Mouse (Mus musculus): Measurements from ENCODE around the gene Ap1ar. TPM values are rescaled to one million over a fixed set of nuclear protein-coding genes. Genes with fewer than 3 reads are reported as not detected.
A peak's percentile ranks its signal among the peaks of the same experiment; 100 is the strongest.

Gene Ap1ar
- total RNA-seq, 2 experiments from 2014 or later, result 14.5 to 19.0 TPM

DNA sequence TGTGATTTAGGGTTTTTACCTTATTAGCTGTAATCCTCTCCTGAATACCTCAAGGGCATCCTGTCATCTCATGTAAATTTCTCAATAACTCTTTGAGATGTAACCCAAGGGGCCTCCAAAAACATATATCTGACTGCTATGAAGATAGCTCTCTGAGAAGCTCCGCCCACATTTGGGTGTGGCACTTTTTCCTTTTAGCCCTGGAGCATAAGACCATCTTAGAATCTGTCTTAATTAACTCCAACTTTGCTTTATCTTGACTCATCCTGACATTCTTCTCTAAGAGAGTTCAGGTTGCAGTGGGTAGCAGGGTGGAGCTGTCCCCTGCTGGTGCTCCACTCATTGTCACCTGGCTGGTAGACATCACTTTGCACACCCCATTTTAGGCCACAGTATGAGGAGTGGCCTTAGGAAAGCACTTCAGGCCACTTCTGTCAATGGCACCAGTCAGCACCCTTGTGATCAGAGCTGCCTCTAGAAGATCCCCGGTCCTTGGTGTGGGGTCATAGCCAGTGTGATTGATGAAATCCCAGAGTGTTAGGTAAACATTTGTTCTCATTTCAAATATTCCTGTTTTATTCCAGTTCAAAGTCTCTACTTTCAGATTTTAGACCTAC lies 6.1 kb upstream of the Ap1ar start:
- intact Hi-C loops (cut with DNase I), result no loop called here
- DNase-seq, result no peak

- intact Hi-C loops (cut with DNase I), result no loop called here
- no peak for DNase-seq
Observed at GRCm38 (mm10) chr3:127841926-127842325, 4.6 kb upstream of the Ap1ar start.

DNA sequence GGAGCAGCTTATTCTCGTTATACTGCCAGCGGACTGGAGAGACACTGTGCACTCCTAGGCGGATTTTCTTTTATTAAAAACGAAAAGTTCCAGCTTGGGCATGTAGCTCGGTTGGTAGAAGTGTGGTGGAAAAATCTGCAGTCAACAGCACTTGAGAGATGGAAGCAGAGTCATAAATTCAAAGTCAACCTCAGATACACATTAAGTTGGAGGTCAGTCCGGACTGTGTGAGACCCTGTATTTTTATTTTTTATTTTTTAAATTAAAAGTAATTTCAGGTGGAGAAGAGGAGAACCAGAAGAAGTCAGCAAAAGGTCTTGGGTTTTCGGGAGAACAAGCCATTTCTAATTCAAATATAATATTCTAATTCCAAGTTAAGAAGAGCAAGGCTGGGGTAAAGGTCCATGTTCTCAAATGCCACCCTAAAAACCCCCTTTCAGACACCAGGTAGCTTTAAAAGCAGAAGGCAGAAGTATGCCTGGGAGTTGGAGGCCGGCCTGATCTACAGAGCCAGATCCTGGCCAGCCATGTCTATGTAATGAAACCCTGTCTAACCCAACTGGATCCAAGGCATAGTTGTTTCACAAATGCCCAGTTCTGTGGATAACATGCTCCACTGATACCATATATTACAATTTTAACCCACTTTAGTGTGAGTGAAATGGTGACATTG lies 785 bp upstream of the Ap1ar start:
- no peak for DNase-seq
- intact Hi-C loops (cut with DNase I), result loop anchor here (2.0 to 5.0 kb wide), 7 partner anchors 46 to 1994 kb away; partner anchors contain the start of genes Fam241a, Gar1, Larp7 and Zgrf1

DNA sequence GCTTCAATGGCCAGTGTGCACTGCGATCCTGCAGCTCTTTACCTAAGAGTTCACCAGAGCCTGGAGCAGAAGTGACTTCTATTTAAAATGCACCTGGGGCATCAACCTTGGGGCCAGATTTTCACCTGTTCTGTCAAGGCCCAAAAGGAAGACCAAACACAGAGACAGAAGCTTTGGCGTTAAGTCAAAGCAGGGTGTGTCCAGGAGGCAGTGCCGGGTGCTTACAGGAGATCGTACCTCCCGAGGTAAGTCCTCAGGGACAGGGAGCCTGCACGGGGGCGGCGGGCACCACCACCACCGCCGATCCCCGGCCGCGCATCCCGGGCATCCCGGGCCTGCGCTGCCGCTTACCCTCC lies 547 bp downstream of the Ap1ar start:
- intact Hi-C loops (cut with DNase I), result loop anchor here (2.0 to 5.0 kb wide), 7 partner anchors 44 to 1996 kb away; partner anchors contain the start of genes Fam241a, Gar1, Larp7 and Zgrf1
- no peak for DNase-seq

DNA sequence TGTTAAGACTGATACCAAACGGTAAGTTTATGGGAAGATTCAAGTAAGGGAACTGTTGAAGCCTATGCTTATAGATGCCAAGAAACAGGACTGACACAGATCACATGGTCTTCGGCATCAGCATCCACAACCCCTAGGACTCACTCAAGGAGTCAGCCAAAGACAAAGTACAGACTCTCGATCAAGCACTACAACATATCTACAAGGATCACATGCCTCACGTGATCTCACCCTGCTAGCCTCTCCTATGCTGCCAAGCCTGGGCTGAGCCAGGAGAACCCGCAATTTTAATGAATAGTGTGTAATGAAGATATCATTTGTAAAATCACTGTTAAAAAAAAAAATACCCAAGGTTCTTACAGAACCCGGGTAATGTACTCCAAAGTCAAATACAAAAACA lies 1.7 kb downstream of the Ap1ar start:
- intact Hi-C loops (cut with DNase I), result loop anchor here (5.0 kb wide), 5 partner anchors 43 to 1997 kb away; partner anchors contain the start of gene Gar1
- DNase-seq, result no peak

GRCm38 (mm10) chr3:127834040-127834439 lies 3.3 kb downstream of the Ap1ar start:
- no peak for DNase-seq
- intact Hi-C loops (cut with DNase I), result loop anchor here (5.0 kb wide), 1 partner anchor 52 kb away; the partner anchor contains the start of gene Alpk1

GRCm38 (mm10) chr3:127831079-127831478 lies 6.2 kb downstream of the Ap1ar start:
- intact Hi-C loops (cut with DNase I), result loop anchor here (5.0 kb wide), 1 partner anchor 49 kb away; the partner anchor contains the start of gene Alpk1
- no peak for DNase-seq

DNA sequence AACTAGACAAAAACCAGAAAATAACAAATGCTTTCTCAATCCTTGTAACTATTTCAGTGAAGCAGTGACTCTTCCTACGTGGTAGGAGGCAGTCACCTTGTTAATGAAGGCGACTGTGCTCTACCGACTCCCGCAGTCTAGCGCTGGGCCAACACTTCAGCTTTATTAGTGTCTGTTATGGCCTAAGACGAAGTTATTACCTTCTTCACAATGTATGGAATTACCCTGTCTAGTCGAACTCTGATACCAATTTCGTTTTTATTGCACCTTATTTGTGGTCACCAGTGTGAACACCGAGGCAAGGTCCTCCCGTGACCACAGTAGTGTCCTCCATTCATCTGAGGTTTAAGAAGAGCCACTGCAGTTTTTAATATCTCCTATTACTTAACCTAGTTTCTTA lies 7.1 kb downstream of the Ap1ar start:
- intact Hi-C loops (cut with DNase I), result loop anchor here (5.0 kb wide), 1 partner anchor 48 kb away; the partner anchor contains the start of gene Alpk1
- no peak for DNase-seq

- intact Hi-C loops (cut with DNase I), result no loop called here
- DNase-seq, result peak in 1 of 2 experiments; percentile 14
Observed at GRCm38 (mm10) chr3:127827123-127827522, 10.2 kb downstream of the Ap1ar start.

DNA sequence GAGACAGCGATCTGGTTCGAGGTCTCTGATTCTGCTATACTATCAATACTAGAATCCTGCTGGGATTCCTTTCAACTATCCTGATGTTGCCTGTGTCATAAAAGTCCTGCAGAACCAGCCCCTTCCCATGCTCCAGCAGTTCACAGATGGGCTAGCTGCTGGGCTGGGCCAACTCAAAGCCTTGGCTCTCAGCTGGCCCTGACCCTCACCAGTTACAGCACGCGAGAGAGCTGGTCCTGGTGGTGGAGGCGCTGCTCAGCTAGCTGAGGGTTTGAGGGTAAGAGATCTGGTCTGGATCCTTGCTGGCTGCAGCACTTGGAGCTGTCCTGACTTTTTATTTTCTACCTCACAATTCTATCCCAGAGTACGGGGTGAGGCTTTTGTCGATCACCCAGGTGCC lies 10.8 kb downstream of the Ap1ar start:
- no peak for DNase-seq
- intact Hi-C loops (cut with DNase I), result no loop called here

DNA sequence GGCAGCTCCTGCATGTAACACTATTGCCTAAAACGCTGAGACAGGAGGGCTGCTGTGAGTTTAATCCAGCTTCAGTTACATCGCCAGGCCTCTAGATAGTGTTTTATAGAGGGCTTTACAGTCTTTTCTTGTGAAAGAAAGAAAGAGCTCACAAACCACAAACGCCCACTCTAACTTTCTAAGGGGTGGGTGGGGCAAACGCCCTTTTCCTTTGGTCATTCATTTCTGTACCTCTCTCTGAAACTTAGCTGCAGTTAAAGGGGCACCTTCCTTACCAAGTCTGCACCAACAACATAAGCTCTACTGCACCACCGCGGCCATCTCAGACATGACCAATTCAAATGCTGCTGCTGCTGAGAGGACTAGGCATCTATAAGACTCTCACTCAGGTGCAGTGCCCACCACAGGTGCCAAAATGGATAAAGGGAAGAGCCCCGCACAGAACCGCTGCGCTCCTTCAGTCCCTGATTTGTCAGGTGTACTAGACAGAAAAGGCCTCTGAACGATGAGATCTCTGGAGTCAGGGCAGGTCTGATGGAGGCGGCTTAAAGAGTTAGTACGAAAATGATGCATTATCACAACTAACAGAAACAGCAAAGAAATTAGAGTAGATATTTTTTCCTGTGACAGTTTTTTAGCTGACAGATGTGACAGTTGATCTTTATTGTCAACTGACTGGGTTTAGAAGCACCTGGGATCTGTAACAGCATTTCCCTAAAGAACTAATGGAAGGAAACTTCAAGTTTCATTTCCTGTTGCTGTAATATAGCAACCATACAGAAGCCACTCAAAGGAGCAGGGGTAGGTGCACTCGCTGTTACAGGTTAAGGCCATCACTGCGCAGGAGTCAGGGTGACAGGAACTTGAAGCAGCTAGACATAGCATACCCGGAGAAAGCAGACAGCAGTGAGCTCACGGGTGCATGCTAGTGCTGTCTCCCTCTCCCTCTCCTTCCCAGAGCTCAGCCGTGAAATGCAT lies 13.1 kb downstream of the Ap1ar start:
- intact Hi-C loops (cut with DNase I), result no loop called here
- no peak for DNase-seq

DNA sequence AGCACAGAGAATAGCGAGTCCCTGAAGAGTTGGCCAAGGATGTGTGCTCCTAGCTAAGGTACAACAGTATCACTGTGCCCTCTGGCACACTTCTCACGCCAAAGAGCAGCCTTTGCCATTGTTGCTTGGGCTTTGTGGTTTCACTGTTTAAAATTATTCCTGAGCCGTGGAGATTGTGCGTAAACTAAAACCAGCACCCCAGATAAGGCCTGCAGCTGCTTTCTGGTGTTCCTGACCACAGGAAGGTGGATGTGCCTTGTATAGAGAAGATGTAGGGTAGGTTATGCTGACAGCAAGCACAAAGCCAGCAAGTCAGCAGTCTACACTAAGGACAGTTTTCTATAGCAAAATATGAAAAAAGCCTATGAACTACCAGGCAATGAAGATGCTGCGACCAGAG lies 16.1 kb downstream of the Ap1ar start:
- DNase-seq, result no peak
- intact Hi-C loops (cut with DNase I), result no loop called here

DNA sequence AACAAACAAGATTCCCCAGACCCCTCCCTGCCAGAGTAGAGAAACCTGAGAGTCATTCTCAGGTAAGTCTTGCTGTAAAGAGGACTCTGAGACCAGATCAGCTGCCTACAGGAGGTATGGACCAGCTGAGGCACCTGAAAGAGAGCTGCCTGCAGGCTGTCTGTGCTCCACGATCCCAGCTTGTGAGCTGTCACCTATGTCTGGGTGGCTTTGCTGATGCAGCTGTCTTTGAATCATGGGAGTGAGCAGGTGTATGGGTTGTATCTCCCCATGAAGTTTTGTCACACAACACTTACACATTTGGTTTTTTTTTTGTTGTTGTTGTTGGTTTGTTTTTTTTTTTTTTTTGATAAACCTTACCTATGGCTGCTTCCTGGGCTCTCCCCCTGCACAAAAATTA lies 16.9 kb downstream of the Ap1ar start:
- DNase-seq, result no peak
- intact Hi-C loops (cut with DNase I), result no loop called here

DNA sequence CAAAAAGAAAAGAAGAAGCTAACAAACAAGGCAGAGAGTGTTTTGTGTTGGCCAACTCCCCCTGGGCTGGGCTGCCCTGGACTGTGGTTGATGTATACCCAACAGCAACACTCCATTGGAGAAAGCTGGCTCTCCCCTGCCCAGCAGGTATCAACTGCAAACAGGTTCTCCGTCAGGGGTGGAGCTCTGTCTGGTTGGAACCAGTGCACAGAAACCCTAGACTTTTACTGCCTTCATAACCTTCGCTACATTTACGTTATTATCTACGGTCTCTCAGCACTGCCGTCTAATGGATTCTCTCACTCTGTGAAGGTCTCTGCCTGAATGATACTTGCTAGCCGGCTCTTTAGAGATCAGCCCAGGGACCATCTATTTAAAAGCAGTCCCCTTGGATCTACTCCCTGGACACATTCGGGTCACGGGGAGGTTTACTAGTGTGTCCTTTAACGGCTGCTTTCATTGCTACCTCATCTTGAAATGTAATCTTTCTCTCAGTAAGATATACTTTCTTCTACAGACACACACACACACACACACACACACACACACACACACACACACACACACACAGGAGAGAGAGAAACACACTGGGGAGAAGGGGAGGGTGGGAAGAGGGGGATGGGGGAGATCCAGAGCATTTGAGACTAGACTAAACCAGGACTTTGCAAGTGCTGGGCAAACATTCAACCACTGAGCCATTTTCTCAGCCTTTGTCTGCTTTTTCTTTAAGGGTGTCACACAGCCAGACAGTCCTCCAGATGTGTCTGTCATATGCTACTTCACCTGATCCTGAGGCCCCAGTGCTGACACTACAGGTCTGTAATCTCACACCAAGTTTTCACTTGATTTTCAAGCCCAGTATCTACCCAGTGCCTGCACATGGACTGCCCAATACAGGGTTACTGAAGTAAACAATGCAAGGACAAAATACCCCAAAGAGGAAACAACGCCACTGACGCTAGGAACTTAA lies 18.3 kb downstream of the Ap1ar start:
- intact Hi-C loops (cut with DNase I), result no loop called here
- no peak for DNase-seq

- intact Hi-C loops (cut with DNase I), result no loop called here
- no peak for DNase-seq
Observed at GRCm38 (mm10) chr3:127817120-127817683, 20.1 kb downstream of the Ap1ar start.

DNA sequence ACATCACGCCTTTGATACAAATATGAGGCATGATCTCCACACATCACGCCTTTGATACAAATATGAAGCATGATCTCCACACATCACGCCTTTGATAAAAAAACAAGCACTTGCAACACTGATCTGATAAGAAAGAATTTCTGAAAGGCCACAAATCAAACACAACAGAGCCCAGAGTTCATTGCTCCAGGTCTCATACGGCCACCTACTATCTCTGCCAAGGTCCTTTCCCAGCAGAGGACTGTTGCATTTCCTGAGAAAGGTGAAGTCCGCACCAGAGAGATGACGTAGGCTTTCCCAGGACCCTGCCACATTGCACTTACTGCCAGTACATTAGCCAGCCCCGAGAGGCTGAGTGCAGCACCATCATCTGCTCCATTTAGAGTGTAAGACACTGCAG lies 28.2 kb downstream of the Ap1ar start:
- intact Hi-C loops (cut with DNase I), result no loop called here
- no peak for DNase-seq

DNA sequence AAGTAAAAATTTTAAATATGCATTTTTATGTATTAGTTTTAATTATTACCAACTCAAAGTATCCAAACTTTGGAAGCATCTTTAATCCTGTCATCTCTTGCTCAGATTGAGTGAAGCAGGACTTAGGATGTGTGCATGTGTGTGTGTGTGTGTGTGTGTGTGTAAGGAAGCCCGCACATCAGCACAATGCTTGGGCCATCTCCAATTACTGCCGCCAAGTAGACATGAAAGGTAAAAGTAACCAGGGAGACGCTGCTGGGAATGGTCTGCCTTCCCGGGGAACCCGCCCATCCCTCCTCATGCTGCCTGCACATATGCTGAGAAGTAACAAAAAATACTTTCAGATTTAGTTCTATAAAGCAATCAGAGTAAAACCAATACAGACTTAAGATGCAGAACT lies 29.5 kb downstream of the Ap1ar start:
- intact Hi-C loops (cut with DNase I), result no loop called here

DNA sequence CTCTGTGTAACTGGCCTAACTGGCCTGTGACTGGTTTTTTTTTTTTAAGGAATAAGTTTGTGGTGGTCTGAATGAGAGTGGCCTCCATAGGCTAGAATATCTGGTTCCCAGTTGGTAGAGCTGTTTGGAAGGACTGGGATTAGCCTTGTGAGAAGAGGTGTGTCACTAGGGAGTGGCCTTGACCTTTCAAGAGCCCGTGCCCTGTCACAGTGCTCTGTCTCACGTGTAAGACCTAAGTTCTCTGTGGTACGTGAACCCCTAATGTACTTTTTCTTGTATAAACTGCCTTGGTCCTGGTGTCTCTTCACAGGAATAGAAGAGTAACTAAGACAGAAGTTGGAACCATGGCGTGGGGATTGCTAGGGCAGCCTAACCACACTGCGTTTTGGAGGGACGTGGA lies 31.3 kb downstream of the Ap1ar start:
- intact Hi-C loops (cut with DNase I), result no loop called here
- no peak for DNase-seq

More for the DNA sequence above, 29.5 kb downstream of the Ap1ar start:
- DNase-seq, result no peak

DNA sequence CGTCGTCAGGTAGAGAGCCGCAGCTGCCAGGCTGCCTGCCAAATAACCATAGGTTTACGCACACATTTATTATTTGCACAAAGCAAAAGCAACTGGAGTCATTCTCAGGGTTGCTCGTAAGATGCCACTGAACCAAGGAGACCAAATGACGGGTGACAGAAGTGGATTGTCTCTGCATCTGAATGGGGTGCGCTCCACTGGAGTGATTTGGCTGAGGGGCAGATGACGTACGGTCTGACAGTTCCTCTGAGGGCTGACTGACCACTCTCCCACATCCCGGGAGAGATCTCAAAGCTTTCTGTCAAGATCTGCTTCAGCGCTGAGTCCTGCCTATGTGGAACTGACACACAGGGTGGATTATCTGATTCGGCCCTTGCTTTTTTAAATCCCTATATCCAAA lies 32.3 kb downstream of the Ap1ar start:
- intact Hi-C loops (cut with DNase I), result no loop called here
- DNase-seq, result no peak

All from heart, postnatal 36 days (tissue).